Mouse (Mus musculus) retina, postnatal 7 days (tissue): ENCODE results near the gene Setd3.

Experiments
- DNase-seq: peaks from one replicate; pipeline ENCODE4 v3.0.0-alpha.2; 2012; ENCODE audit warnings: low read depth, low spot score

Setd3 gene

DNA sequence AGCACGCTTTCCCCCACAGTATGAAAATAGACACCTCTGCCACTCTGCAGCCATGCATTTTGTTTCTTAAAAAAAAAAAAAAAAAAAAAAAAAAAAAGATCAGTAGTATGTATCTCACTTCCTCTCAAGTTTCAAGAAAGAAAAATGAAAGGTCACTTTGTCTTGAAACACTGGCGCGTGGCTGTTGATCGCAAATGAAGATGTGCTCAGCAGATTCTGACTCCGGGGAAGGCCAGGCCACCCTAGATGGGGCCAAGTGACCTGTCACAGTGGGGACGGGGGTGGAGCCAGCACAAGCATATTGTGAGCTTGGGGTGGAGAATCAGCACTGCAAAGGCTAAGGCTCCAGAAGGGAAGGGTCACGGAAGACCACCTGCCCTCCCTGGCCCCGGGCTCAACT is 24.8 kb upstream of the Setd3 start:
- no peak for DNase-seq

DNA sequence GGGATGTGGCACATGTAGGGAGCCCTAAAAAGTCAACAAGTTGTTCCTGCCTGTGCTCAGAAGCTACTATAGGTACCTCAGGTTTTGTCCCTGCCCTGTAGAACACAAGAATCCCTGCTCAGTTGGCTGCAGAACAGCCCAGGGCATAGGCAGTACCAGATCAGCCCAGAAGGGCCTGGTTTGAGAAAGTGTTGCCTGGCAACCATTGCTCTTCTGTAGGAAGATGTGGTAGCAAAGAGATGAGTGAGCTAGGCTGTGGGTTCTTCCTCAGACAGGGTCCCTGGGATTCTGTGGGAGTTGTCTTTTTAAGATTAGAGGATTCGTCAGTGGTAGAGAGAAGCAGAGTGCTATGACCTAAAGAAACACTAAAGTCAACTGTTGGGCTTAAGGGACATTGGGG is 21.0 kb upstream of the Setd3 start:
- DNase-seq = no peak

GRCm38 (mm10) chr12:108198447-108198846 is 19.3 kb upstream of the Setd3 start:
- DNase-seq = no peak

- DNase-seq = no peak
Measured at GRCm38 (mm10) chr12:108195761-108196160, 16.6 kb upstream of the Setd3 start.

DNA sequence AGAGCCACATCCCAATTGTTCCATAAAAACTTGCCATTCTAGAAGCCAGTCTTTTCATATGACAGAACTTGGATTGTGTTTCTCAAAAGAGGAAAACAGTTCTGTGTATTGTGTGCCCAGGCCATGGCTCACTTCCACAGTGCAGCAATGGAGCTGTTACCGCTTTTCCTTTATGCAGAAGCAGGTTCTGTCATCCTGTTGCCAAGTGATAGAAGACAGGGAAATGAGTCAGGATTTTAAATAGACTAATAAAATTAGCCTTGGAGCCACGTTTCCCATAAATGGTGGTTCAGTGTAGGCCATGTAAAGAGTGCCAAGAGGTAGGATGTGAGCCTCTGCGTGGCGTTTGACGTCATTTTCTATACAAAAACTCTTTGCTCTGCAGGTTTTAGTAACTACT is 14.8 kb upstream of the Setd3 start:
- DNase-seq = no peak

GRCm38 (mm10) chr12:108187541-108188091 is 8.5 kb upstream of the Setd3 start:
- DNase-seq = no peak

DNA sequence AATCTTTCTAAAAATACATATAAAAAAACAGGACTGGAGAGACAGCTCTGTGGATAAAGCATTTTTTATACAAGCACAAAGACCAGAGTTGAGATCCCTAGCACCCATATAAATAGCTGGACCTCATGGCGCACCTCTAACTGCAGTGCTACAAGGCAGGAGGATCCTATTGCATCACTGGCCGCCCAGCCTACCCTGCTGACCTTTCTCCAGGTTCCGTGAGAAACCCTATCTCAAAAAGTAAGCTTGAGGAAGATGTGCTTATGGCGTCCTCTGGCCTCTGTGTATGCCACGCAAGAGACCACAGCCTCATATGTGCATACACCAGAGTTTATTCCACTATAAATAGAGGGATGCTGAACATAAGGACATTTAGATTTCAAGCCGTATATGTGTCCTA is 2.6 kb upstream of the Setd3 start:
- DNase-seq = no peak

- peak; percentile 96 for DNase-seq
Measured at GRCm38 (mm10) chr12:108179321-108180266, 480 bp upstream of the Setd3 start, which contains the start of gene Ccnk. TSS of gene Ccnk (plus strand) at chr12:108179579.

DNA sequence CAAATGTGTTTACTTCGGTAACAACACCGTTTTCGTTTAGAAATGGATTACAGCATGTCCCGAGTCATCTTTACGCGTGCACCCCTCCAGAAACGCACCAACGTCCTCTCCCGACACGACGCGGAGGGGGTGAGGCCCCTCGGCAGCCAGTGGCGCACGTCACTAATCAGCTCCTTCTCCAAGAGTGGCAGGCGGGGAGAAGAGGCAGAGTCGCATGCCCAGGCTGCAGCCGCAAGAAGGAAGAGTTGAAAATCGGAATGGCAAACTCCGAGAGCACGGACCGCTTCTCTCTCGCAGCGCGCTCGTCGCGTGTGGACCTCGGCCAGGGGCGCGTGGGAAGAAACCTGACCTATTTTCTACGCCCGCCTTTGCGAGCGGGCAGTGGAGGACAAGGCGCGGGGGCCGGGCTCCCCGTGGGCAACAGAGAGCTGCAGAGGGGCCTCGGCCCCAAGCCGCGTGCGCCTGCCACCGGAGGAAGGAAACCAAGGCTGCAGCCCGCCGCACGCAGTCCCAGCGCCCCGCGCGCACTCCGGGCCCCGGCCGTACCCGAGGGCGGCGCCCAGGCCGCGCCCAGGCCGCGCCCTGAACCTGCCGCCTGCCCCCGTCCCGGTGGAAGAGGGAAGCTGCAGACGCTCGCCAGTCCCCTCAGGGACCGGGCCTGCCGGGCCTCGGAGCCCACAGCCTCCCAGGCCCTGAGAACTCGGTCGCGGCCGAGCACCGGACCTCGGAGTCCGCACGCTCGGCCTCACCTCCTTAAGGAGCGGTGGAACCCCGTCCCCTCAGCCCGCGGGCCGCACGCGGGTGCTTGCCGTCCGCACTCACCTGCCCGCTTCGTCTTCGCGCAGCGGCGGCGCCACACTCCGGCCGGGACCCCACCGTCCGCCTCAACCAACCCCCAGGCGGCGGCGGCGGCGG is 526 bp downstream of the Setd3 start:
- DNase-seq = peak; percentile 27

GRCm38 (mm10) chr12:108176366-108176765 is 2.7 kb downstream of the Setd3 start:
- no peak for DNase-seq

DNA sequence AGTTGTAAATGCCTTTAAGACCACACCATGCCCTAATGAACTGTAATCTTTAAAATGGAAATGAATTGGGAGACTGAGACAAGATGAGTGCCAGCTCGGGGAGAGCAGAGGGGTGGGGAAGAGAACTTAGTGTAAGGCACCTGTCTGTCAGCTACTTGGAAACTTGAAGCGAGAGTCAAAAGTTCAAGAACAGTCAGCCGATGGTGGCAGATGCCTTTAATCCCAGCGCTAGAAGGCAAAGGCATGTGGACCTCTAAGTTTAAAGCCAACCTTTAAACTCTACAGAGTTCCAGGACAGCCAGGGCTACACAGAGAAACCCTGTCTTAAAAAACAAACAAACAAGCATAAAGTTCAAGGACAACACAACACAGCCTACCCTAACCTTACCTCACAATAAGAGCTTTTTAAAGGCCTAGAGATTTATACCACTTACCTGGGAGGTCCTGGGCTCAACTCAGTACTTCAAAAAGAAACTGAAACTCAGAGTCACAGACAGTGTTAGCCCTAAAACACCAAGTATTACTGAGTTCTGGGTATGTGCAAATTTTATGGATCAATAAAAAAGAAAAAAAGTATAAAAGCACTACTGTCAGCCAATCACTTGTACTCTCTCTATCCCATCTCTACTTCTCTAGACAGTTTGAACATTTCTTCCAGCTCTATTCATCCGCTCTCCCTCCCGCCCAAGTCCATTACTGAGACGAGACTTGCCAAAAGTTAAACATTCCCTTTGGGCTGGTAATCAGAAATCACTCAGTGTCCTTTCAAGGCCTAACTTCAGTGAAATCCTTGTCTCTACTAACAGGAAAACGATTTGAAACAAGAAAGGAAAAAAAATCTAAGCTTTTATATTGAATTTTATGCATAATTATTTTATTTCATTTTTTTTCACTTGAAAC is 4.3 kb downstream of the Setd3 start:
- DNase-seq = no peak

- no peak for DNase-seq
Measured at GRCm38 (mm10) chr12:108172639-108173038, 6.5 kb downstream of the Setd3 start.

GRCm38 (mm10) chr12:108171336-108171735 is 7.8 kb downstream of the Setd3 start:
- no peak for DNase-seq

GRCm38 (mm10) chr12:108170467-108170866 is 8.6 kb downstream of the Setd3 start:
- no peak for DNase-seq

- no peak for DNase-seq
Measured at GRCm38 (mm10) chr12:108168909-108169308, 10.2 kb downstream of the Setd3 start.

DNA sequence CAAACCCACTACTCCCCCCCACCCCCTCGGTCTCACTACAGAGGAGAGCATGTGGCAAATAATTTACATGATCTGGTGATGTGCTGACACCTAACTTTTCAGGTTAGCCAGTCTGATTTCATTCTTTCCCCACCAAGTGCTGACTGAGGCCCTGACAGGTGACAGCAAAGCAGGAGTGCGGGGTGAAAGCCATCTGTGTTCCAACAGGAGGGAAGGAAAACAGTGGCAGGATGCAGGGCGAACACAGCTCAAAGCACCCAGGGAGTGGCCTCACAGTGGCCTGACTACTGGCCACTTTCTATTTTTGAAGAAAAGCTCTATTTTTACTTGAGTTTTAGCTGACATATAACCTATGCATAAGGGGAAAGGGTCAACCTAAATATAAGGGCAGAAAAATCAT is 15.4 kb downstream of the Setd3 start:
- DNase-seq = no peak

DNA sequence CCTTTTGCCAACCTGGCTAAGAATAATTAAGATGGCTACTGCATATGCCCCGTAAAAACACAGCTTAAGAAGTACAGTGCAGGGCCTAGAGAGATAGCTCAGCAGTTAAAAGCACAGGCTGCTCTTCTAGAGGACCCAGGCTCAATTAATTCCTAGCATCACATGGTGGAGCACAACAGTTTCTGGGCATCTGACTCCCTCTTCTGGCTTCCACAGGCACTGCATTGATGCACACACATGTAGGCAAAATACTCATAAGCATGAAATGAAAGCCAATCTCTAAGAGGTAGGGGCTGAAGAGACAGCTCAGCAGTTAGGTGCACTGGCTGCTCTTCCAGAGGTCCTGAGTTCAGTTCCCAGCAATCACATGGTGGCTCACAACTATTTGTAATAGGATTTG is 17.1 kb downstream of the Setd3 start:
- no peak for DNase-seq

DNA sequence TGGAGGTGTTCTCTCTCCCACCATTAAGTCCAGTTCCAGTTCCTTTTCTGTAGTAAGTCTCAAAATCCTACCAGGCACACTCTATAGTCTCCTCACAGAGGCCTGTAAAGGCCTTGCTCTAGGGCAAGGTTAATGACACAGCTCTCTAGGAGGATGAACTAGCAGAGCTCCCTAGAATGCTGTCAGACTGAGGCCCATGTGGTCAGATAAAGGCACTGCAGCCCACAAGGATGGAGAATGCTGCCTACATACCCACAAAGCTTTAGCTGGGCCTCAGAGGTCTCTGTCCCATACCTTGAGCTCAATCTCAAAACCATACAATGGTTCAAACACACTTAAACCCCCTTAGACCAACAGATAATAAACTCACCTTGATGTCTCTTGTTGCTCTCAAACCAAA is 19.3 kb downstream of the Setd3 start:
- DNase-seq = no peak

DNA sequence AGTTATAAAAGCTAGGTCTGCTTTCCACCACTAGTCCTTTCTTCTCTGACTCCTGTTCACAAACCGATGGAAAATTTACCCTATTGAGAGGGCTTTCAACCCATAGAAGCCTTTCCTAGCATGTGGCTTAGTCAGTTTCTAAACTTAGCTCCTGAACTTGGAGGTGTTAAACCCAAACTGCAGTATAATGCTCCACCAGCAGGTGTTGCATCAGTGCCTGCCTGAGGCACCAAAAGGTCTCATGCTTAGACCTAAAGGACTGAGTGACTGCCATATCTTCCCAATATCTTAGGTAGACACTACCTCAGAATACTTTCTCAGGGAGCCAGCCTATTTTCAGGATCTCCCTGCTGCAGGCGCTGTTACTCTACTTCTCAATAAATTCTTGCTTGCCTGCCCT is 26.4 kb downstream of the Setd3 start:
- DNase-seq = no peak

DNA sequence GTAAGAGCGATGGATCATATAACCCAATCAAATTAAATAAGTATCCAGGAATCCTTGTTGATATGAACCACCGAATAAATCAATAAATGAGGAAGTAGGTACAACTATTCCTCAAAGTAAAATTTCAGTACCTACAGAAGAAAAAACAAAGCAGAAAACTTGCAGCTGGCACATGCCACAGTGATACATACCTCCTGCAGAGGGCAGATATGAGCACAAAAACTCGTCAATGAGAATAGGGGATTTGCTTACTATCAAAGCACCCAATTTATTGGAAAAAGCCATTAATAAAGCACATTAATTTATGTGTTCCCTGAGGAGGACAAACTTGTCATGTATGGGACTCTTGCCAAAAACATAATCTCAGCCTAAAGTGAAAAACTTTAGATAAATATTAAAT is 29.4 kb downstream of the Setd3 start:
- no peak for DNase-seq

DNA sequence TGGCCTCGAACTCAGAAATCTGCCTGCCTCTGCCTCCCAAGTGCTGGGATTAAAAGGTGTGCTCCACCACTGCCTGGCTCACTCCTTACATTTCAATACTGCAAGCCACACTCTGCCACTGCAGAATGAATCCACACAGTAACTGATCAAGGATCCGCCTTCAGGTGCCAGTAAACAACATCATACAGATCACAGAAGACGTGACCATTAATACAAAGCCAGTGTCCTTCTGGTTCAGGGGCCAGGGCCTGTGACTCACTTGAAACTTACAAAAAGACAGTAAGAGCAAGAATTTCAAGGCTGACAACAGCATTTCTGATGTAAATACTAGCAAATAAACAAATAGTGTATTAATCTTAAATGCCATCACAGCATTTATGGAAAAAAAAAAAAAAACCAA is 33.9 kb downstream of the Setd3 start:
- no peak for DNase-seq
